Mouse (Mus musculus) E14TG2a.4 (cell line): ENCODE results near the gene Ascc1.

ENCODE experiments used
- CTCF ChIP-seq: conservative IDR thresholded peaks from 2 replicates; pipeline ENCODE4 v1.5.1; 2014; ENCODE audit warnings: low read length
- NANOG ChIP-seq: IDR thresholded peaks from 2 replicates; pipeline ENCODE4 v1.6.1; 2014; ENCODE audit warnings: borderline replicate concordance, low read length, mixed read lengths

GRCm38 (mm10) chr10:60116997-60117396 lies 114.4 kb downstream of the Ascc1 start:
- no peak for TF ChIP-seq CTCF
- no peak for TF ChIP-seq NANOG
